Mouse (Mus musculus): ENCODE data around the gene Arhgef3. TPM values are rescaled to one million over a fixed set of nuclear protein-coding genes. Genes with fewer than 3 reads are reported as not detected.
"Not testable (repeated sequence)": the region's sequence is repeated elsewhere in the genome, so short reads cannot be mapped to it uniquely, and the experiment has no call there.

The Arhgef3 gene
- total RNA-seq, 4 experiments from 2014 or later = 44.5 to 54.9 (median 53.3) TPM

DNA sequence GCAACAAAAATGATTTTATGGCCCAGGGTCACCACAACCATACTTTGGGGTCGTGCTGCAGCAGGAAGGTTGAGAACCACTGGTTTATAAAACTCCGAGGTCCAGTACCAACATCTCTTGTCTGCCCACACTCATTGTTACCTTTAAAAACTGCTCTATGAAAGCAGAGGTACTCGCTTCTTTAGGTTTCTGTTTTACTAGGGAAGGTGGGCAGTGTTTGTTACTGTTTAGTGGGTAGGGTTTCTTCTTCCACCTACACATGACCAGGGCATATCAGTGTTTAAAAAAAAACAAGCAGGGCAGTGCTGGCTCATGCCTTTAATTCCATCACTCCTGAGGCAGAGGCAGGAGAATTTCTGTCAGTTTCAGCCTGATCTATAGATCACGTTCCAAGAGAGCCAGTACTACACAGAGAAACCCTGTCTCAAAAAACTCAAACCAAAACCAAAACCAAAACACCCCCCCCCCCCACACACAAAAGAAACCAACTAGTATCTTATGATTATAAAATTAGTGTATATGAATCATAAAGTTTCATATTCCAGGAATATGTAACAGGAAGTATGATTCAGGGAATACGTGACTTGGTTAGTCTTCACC, 83.9 kb downstream of the Arhgef3 start:
- no peak for DNase-seq

DNA sequence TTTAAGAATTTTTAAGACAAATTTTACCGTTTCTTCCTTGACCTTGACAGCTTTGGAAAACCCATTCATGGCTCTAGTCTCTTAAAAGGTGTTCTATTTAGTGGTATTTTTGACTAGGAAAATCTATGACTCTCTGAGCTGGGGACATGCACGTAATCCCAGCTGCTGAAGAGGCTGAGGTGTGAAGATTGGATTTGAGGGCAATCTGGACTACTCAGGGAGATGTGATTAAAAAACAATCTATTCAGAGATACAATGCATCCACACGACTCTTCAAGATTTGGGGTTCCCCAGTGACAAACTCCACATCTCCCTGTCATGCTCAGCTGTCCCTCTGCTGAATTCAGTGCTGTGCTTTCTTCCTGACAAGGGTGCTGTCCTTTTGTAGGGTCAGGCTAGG, 84.4 kb downstream of the Arhgef3 start:
- no peak for DNase-seq

DNA sequence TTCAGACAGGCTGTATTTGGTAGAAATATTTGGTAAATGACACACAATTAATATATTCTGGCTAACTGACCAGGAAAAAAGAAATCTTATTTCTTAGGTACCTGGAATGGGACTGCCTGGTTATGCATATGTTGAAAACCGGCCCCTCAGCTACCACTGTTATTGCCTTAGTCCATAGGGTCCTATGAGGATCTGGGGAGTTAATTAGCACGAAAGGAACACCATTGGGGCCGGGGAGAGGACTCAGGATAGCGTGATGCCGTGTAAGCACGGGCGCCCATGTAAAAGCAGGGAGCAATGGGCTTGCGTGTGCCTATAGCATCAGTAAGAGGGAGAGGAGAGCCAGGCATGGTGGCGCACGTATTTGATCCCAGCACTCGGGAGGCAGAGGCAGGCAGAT, 85.2 kb downstream of the Arhgef3 start:
- DNase-seq = no peak

DNA sequence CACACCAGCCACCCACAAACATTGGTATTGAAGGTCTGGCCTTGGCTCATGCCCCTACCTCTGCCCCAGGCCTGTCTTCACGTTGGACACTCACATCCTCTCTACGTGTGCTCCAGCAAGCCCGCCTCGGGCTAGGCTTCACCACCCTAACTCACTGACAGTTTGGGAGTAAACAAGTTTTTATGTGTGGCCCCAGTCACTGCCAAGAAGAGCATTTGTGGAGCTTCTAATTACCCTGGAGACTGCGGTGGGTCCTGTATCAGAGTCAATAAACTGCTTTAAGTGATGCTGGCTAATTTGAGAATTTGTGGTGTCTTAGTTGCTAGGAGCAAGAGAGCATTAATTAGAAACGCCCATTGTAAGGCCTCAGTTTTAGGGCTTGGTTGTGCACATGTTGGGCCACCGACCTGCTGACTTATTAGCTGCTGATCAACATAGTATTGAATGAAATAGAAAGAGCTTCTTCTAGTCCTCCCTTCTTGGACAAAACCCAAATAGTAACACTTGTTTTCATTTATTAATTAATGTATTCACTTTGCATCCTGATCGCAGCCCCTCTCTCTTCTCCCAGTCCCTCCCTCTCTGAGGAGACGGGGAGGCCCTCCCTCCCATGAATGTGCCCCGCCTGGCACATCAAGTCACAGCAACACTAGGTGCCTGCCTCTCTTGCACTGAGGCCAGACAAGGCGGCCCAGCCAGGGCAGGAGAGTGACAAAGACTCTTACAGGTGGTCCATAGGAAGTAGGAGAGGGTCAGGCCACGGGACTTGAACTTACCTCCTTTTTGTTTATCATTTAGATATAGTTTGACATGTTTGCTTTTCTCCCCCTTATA, 86.3 kb downstream of the Arhgef3 start:
- DNase-seq = no peak

DNA sequence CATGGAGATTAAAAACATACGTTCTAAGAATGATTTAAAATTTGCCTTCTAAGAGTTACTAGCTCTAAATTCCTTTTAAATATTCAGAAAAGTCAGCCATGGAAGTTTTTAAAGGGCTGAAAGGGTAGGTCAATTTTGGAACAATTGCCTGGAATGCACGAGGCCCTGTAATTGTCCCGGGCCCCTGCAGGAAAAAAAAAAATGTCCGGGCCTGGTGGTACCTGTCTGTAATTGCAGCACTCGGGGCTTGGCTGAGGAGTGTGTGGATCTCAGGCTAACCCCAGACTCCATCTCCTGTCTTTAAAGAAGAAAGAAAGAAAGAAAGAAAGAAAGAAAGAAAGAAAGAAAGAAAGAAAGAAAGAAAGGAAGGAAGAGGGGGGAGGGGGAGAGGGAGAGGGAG, 87.1 kb downstream of the Arhgef3 start:
- DNase-seq = no peak

DNA sequence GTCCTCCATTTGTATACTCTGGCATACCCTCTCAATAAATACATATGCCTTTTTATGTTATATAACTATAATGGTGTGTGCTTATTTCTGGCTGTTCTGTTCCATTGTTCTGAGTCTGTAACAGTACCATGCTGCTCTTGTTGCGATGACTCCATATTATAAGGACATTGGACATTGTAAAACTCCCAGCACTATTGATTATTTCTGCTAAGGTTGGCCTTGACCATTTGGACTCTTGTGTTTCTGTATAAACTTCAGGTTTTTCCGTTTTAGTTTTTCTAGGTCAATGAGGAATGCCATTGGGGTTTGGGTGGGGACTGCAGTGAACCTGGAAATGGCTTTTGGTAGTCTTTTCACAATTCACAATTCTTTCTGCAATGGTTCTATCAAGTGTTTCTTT, 90.0 kb downstream of the Arhgef3 start:
- no peak for DNase-seq

DNA sequence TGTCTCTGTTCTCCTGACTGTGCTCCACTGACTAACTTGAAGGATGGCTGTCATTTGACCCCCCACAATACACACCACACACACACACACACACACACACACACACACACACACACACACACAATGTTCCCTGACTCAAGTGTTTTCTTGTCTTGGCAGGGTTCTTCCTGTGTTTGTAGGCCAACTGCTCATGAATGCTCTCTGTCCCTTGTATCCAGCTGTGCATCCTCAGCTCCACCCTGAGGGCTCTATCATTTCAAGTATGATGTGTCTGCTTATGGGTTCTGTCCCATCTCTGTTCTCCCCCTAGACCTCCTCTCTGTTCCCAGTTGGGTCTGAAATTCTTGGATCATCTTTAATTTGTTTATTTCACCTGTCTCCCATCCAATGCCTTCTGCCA, 91.7 kb downstream of the Arhgef3 start:
- DNase-seq = no peak

DNA sequence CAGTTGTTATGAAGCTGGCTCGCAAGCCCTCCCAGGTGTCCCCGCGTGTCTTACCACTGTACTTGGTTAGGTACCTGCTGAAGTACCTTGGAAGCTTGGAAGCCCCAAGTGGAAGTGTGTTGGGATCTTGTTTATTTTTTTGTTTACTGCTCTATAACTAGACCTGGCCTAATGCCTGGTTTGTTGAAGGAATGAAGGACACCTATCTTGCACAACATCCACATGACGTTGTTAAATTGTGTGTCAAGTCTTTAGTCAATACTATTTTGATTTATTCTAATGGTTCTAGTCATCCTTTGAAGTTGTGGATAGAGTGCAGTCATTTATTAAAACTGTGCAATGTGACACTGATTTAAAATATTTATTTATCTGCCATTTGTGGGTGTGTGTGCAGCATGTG, 94.8 kb downstream of the Arhgef3 start:
- no peak for DNase-seq

DNA sequence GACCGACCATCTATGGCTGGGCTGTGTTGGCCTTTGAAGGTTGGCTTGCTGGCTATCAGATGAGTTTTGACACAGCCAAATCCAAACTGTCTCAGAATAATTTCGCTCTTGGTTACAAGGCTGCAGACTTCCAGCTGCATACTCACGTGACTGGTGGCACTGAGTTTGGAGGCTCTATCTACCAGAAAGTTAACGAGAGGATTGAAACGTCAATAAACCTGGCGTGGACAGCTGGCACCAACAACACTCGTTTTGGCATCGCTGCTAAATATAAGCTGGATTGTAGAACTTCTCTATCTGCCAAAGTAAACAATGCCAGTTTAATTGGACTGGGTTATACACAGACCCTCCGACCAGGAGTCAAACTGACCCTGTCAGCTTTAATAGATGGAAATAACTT, 96.1 kb downstream of the Arhgef3 start:
- DNase-seq = not testable (repeated sequence)

DNA sequence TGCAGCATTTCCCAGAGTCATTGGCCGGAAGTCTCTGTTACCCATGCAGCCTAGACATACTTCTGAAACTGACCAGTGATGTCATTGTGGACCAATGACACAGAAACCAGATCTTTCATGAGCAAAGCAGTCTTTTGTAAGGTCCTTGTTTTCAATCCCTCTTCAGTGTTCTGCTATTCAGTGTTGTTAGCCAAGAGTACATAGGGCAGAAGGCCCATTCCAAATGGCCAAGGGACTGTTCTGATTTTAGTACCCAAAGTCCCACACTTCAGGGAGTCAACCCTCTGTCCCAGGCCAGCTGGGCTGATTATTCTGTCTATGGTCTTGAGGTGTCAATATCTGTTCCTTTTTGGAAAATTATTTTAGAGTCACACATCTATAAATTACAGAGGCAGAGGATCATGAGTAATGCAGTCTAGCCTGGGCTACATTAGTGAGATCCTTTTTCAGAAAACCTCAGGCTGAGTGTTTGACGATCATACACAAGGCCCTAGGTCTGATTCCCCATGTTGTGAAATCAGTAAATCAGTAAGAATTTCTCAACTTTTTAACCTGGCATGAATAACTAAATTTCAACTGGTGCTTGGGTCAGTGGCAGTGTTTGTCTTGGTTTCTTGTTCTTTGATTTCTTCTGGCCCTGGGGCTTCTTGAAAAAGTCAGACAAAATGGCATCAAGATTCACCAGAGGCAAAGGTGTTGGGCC, 97.2 kb downstream of the Arhgef3 start:
- no peak for DNase-seq

DNA sequence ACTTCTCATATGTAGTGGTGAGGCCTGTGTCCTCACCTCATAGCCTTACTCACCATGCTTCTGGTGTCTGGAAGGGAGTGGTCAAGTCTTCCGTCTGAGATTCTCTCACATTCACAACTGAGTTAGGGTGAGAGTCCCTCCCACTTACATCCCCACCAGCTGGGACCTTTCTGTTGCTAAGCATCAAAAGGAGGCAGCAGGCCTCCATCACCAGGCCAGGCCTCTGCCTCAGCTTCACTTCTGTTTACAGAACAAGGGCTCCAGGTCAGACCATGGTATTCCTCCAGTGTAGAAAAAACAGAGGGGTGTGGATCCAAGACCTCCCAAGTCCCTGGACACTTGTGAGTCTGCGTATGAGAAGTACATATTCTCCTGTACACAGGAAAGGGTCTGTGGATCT, 99.5 kb downstream of the Arhgef3 start:
- DNase-seq = no peak

DNA sequence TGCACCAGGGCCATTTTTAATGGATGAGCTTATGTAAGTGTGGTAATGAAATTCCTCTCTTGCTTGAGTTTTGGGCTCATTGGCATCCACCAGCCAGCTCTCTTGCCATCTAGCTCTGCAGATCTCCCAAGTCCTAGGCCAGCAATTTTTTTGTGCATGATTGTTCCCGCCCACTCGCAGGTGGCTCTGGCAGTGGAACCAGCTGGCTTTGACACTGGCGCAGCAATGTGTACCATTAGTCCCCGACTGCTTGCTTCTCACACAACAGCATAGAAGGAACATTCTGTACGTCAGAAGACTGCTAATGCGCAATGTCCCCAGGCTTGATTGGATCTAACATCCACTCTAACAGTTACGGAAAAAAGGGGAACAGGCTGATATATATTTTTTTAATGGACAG, 105.0 kb downstream of the Arhgef3 start:
- DNase-seq = no peak

DNA sequence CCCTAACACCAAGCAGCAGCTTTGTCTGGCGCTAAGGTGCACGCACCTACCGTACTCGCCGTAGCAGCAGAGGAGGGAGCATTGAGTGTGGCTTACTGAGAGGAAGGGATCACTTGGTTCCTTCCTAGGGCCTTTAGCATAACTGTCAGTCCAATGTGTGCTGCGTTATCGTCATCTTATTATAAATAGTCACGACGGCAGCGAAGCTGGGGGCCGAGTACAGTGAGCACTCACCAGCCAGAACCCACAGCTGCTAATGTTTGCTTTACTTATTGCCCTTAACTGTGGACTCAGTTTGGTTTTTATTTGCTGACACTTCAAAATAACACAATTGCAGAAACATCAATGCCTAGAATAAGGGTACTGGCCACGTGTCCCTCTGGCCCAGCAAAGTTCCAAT, 105.6 kb downstream of the Arhgef3 start:
- no peak for DNase-seq

DNA sequence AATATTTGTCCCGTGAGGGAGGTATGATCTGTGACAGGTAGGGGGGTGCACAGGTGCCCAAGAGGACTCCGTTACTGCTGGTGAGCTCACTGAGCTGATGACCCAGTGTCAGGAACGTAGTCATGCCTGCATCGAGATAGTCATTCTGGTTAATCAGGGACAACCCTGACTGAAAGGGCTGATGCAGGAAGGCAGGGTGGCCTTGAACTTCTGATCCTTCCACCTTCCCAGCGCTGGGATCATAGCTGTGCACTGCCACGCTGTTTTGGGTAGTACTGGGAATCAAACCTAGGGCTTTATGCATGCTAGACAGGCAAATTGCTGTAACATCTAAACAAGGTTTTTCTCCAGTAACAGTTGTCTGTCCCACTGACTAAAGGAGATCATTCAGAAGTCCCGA, 109.9 kb downstream of the Arhgef3 start:
- DNase-seq = no peak

DNA sequence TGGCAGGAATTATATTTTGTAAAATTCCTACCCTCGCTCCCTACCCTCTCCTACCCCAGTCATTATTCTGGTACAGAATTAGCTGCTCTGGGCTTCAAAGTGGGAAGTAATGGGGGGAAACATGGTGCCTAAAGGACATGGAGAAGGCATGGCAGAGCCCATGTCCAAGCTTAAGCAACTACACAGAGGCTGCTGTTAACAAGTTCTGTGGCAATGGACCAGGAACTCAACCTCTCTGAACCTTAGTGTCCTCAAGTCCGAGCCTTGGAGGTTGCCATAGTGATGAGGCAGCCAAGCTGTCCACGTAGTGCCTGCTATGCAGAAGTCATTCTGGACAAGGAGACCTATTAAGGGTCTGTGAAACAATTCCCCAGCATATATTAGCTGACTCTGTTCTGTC, 111.6 kb downstream of the Arhgef3 start:
- DNase-seq = no peak

DNA sequence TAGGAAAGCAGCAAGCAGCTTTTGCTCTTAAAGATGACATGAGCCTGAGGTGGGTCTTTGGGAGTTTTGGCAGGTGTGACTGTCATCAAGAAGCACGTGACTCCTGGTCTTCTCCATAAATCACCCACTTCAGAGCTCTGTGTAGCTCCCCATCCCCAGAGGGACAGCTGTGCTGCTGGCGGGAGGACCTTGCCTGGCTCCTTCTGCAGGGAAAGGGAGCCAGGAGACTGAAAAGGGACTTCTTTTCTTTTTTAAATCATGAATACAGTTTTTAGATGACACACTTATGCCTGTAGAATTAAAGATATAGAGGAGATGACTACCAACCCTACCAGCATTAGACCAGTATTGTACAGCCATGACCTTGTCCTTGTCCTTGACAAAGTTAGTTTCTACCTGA, 113.6 kb downstream of the Arhgef3 start:
- DNase-seq = no peak

DNA sequence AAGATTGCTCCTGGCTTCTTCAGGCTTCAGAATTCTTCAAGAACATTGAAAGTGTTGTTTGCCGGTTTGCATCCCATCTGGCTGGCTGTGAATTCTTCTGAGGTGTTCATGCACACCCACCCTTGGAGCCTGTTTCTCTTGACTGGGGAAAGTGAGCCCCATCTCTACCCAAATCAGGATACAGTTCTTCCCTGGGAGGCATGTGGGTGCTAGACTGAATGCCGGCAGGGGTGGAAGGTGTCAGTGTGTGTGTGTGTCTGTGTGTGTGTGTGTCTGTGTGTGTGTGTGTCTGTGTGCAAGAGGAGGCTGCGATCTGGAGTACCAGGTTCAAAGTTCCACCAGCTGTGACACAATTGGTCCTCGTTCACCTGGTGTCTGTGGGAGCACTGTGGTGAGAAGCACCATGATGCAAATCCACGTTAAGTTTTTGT, 114.3 kb downstream of the Arhgef3 start:
- DNase-seq = no peak

DNA sequence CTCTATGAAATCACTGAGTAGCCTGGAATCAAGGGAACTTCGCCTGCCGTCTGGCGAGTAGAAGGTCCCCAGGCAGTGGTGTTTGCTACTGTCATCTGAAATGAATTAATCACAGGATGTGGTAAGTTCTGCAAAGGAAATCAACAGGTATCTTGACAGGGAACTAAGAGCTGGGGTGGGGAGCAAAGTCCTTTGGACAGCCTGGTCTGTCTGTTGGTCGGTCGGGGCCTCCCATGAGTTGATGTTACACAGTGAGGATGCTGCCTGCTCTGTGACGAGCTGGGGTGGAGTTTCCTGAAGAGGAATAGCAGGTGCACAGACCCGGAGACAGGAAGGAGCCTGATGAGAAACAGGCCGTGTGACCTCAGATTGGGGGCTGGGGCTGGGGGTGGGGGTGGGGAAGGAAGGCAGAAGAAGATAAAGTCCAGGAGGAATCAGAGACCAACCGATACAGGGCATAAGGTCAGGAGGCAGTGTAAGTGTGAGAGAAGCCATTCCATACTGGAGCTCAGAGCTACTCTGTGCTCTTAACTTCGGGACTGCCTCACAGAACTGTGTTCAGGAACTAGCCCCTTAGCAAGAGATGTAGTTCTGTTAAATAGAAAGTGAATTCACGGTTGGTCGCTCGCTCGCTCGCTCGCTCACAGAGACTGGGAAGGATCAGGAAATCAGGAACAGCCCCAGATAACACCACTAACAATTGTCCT, 114.9 kb downstream of the Arhgef3 start:
- no peak for DNase-seq

DNA sequence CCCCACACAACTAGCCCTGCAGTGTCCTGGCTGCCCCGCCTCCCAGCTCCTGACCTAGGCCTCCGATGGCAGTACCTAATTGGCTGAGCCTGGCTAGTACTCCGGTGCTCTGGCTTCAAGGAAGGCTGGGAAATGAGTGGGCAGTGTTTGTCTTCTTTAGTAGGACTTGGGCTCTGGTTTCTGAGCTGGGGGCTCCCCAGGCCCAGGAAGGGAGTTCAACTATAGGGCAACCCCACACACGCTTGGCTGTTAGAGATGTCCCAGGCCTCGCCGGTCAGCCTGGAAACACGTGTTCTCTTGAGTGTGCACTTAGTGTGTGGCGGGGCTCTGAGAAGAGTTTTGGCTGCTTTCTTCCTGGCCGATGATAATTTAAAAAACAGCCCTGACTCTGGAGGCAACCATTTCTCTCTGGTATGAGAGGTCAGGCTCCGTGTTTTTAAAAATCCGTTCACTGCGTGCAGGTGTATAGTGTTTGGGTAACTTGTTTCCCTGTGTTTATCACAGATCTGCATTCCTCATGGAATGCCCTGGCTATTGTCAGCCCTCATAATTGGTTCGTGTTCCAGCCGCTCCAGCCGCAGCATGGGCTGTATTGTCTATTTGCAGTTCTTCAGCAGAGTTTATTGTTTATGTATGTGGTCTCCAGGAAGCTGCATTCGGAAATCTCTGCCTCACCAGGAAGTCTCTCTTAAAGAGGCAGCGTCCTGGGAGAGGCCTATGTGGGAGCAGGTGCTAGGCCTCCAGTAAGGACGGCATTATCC, 115.7 kb downstream of the Arhgef3 start:
- DNase-seq = no peak

DNA sequence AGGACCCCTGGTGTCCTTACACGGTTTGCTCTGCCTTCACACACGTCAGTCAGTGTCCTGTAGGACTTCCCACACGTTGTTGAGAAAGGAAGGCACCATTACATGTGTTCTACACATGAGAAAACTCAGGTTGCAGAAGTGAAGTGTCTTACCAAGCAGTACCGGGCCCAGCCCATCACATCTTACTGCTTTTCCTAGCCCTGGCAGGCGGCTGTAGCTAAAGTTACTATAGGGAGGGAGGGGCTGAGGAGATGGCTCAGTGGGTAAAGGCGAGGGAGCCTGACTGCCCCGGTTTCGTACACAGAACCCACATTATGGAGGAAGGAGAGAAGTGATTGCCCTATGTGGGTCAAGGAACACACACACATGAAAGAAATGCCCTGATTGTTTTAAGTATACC, 116.8 kb downstream of the Arhgef3 start:
- DNase-seq = no peak

DNA sequence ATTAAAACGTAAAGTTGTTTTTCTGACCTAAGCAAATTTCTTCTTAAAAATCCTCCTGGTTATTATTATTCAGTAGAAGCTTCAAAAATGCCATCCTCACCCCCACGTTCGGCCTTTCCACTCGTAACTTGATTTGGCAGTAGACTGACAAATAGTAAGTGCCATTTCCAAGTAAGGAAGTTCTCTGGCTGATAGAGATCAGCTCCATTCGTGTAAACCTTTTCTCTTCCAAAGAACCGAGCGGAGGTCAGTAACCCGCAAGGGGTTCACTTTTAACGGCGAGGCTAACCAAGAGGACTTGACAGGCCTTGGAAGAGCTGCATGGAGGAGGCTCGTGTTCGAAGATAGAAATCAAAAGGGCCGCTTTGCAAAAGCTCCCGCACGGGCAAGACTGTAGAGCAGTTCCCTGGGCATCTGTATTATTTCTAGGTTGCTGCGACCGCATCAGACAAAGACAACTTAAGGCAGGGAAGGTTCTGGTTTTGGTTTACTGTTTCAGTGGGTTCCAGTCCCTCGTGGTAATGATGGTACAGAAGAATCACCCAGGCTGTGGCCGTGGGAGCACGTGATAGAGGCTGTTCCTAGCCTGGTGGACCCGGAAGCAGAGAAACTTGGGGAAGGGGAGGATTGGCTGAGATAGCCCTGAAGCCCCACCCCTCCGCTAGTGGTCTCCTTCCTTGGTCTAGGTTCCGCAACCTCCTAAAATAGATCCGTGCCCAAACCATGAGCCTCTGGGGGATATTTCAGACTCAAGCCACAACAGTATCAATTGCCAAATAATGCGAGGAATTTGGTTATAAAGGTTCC, 117.5 kb downstream of the Arhgef3 start:
- DNase-seq = no peak

Measured in adrenal gland, adult 8-10 months (tissue).